Mouse (Mus musculus) heart, postnatal 0 days (tissue): ENCODE results near the gene Hsph1. TPM values are rescaled to one million over a fixed set of nuclear protein-coding genes. Genes with fewer than 3 reads are reported as not detected.

Source experiments
- ATAC-seq: fragments of 200-750 bp; cut with Nextera tagmentation; 2 replicates; pipeline ENCODE4 v1.8.0; 2017; ENCODE audit warnings: low read depth, moderate number of reproducible peaks, moderate library complexity; ENCODE audit not compliant: insufficient read depth
- DNase-seq: peaks from one replicate; pipeline ENCODE4 v3.0.0-alpha.2; 2016; ENCODE audit warnings: low spot score
- H3K27ac ChIP-seq: fragments of 300-500 bp; sonication (generic); 2 replicates; pipeline ENCODE4 v1.5.1; 2014; ENCODE audit warnings: low read depth, mild to moderate bottlenecking
- H3K27me3 ChIP-seq: fragments of 300-500 bp; sonication (generic); 2 replicates; pipeline ENCODE4 v1.6.1; 2014; ENCODE audit warnings: low read length, mixed read lengths; ENCODE audit not compliant: control insufficient read depth, insufficient read depth
- H3K36me3 ChIP-seq: fragments of 300-500 bp; sonication (generic); replicated peaks from 2 replicates; pipeline ENCODE4 v1.6.1; 2014; ENCODE audit warnings: low read length, mixed read lengths; ENCODE audit not compliant: control insufficient read depth, insufficient read depth
- H3K4me1 ChIP-seq: fragments of 300-500 bp; sonication (generic); 2 replicates; pipeline ENCODE4 v1.6.1; 2014; ENCODE audit warnings: antibody characterized with exemption; ENCODE audit not compliant: control insufficient read depth, insufficient read depth
- H3K4me2 ChIP-seq: fragments of 300-500 bp; sonication (generic); 2 replicates; pipeline ENCODE4 v1.6.1; 2014; ENCODE audit warnings: low read depth, mild to moderate bottlenecking, low read length, moderate library complexity
- H3K4me3 ChIP-seq: fragments of 300-500 bp; sonication (generic); 2 replicates; pipeline ENCODE4 v1.5.1; 2014; ENCODE audit warnings: low read depth, low read length
- H3K9ac ChIP-seq: fragments of 300-500 bp; sonication (generic); replicated peaks from 2 replicates; pipeline ENCODE4 v1.6.1; 2014; ENCODE audit warnings: low read depth, low read length, mixed read lengths
- H3K9me3 ChIP-seq: fragments of 300-500 bp; sonication (generic); replicated peaks from 2 replicates; pipeline ENCODE4 v1.6.1; 2016; ENCODE audit warnings: low read length; ENCODE audit not compliant: control insufficient read depth
- CTCF ChIP-seq: IDR thresholded peaks from 2 replicates; pipeline ENCODE4 v1.5.1; 2016; ENCODE audit warnings: antibody characterized with exemption, control low read depth, low read depth
- EP300 ChIP-seq: IDR thresholded peaks from 2 replicates; pipeline ENCODE4 v1.6.1; 2016; ENCODE audit warnings: antibody characterized with exemption, low read depth
- WGBS: fragments of 180-500 bp; shearing (Covaris S2); extraction: QIAGEN DNeasy Blood & Tissue Kit; methylation state at CpG from one replicate; pipeline ENCODE4 v1.1.7; 2014; 5-methylcytosine and 5-hydroxymethylcytosine counted together
- polyA plus RNA-seq: library from polyadenylated mRNA; unstranded; fragments of >200 nt; fragmentation: Nextera tagmentation; extraction: Ambion mirVana; gene quantifications from 2 replicates; pipeline ENCODE4 v1.2.1, GENCODE M21; 2015
- total RNA-seq: library from RNA; depleted of rRNA; stranded (reverse); fragments of >200 nt; gene quantifications from 2 replicates; pipeline ENCODE4 v1.2.3, GENCODE M21; 2014; ENCODE audit warnings: low replicate concordance; rRNA removed

The Hsph1 gene
- total RNA-seq: 4.7 and 5.2 TPM in 2 replicates
- 8.7 and 9.7 TPM in 2 replicates for polyA plus RNA-seq

DNA sequence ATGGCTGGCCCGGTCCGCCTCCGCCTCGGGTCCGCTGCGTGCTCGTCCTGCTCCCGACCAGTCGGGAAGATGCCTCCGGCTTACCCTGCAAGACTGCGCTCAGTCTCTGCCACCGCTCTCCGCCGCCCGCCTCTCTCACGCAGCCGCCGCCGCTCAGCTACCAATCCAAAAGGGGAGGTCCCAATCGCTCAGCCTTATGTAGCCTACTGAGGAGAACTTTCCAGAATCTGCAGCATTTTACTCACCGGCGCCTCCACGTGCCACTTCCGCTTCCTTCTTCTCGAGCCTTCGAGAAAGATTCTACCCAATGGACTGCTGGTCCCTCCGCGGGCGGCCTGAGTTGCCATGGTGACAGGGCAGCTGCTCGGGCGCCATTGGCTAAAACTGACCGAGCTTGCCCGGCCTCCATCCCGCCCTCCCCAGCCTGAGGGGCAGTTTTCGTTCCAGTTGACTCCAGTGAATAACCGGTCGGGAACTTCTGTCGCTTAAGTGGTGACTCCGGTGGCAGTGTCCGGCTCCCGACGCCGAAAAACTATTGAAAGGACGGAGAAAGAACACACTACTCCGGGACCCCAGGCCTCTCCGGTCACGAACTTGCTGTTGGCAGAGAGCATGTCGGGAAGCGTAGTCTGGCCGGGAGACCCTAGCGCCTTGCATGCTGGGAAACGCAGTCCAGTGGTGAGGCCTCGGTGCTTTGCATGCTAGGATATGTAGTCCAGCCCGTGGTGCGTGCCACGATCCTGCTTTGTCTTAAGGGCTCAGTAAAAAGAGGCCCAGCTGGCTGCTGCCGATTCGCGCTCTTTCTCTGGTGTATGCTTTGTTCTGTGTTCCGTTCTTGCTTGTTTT is at the start of gene Hsph1:
TSS of gene Hsph1 (minus strand) at position 302 of the 846 bp plus-strand sequence.
- H3K27me3 ChIP-seq: no peaks in the 10 kb centered on the region
- H3K9me3 ChIP-seq: no peaks in the 10 kb centered on the region
- peak within 1 kb of the TSS; percentile 46; the same call in 1 of the 2 replicates for H3K27ac ChIP-seq
- DNase-seq (peak; percentile 99), ATAC-seq (peak; percentile 99)
- no peak for TF ChIP-seq EP300
- peak; percentile 4 for TF ChIP-seq CTCF
- H3K4me3 ChIP-seq: peak within 1 kb of the TSS; percentile 65
- peaks cover 14% of the 10 kb centered on the region for H3K36me3 ChIP-seq
- peak within 1 kb of the TSS; percentile 52 for H3K9ac ChIP-seq
- no peaks in the 10 kb centered on the region for H3K4me1 ChIP-seq
- peak within 1 kb of the TSS; percentile 87 for H3K4me2 ChIP-seq
- under 1% methylated on average over 60 of the region's 60 CpGs for WGBS

DNA sequence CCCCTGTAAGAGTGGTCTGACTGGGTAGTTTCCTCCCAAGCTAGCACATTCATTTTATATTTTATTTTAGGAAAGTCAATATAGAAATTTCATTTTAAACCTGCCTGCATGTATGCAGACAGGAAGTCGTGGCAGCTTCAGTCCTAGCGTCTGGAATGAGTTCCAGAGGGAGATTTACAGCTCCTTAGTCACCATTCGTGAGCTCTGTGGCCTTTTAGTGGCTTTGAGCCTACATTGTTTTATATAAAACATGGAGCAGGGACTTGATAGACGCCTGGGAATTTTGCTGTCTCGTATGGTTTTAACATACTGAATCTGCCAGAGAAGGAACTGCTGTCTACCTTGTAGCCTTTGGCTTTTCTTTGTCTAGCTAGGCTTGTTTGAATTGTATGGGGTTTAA is 44.8 kb upstream of the Hsph1 start:
- Histone ChIP-seq H3K4me2 (no peak overlapping the region), H3K9ac (no peak overlapping the region), H3K4me1 (peaks cover 7% of the 10 kb centered on the region), H3K9me3 (no peaks in the 10 kb centered on the region), H3K36me3 (no peaks in the 10 kb centered on the region), H3K27ac (no peak overlapping the region), H3K4me3 (no peak overlapping the region), H3K27me3 (no peaks in the 10 kb centered on the region)
- ATAC-seq: no peak
- no peak for DNase-seq
- WGBS: 70% methylated on average over 5 of the region's 5 CpGs
- TF ChIP-seq CTCF (no peak), EP300 (no peak)

DNA sequence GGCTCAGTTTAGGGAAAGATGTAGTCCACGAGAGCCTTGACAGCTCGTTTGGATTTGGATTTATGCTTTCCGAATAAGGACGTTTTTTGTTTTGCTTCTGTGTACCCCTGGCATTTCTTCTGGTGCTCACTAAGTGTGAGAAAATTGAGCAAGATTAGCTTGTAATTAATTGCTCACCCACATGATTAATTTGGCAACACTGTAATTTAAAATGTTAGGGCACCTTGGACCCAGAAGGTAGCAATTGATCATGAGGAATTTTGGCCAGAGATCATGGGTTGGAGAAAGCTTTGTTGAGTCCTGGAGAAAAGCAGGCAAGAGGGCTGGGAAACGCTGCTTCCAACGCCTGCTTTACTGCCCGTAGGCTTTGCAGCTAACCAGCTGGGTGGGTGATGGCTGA is 43.7 kb upstream of the Hsph1 start:
- H3K4me2 ChIP-seq: no peak overlapping the region
- H3K4me1 ChIP-seq: peaks cover 7% of the 10 kb centered on the region
- DNase-seq (no peak), ATAC-seq (no peak)
- H3K36me3 ChIP-seq: no peaks in the 10 kb centered on the region
- H3K27me3 ChIP-seq: no peaks in the 10 kb centered on the region
- H3K9ac ChIP-seq: no peak overlapping the region
- H3K27ac ChIP-seq: no peak overlapping the region
- TF ChIP-seq EP300 (no peak), CTCF (no peak)
- H3K4me3 ChIP-seq: no peak overlapping the region
- H3K9me3 ChIP-seq: no peaks in the 10 kb centered on the region
- 74% methylated on average over 7 of the region's 7 CpGs for WGBS

DNA sequence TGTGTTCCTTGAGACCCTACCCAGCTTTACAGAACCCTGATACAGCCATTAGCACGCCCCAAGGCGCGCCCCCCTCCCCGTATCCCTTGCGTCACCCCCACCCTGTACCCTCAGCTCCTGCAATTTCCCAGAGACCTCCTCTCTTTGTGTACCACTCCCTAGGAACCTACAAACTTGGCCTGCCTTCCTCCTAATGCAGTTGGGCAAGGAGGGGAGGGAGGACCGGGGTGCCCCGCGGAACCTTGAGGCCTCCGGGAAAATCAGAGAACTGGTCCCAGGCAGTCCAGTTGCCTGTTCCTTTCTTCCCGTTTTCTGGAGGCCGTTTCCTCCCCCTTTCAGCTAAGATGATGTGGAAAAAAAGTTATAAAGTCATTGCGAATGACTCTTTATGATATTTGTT is 43.2 kb upstream of the Hsph1 start:
- Histone ChIP-seq H3K4me2 (peak overlapping the region; percentile 93), H3K27me3 (no peaks in the 10 kb centered on the region), H3K4me3 (peak overlapping the region; percentile 94), H3K4me1 (peaks cover 7% of the 10 kb centered on the region), H3K9ac (no peak overlapping the region), H3K9me3 (no peaks in the 10 kb centered on the region), H3K36me3 (no peaks in the 10 kb centered on the region), H3K27ac (no peak overlapping the region)
- TF ChIP-seq CTCF (no peak), EP300 (no peak)
- 12% methylated on average over 12 of the region's 12 CpGs for WGBS
- ATAC-seq: no peak
- DNase-seq: no peak

DNA sequence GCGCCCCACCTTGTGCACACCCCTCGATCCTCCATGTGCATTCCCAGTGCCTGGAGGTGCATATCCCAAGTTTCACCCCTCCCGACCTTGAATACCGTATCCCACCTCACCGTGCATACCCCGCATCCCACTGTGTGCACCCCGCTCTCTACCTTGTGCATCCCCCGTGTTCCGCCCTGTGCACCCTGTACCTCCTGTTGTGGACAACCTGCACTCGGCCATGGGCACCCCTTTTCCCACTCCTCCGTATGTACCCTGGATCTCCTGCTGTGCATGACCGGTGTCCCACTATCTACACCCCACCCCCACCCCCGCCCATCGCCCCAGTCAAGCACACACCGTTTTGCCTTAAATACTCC is 42.8 kb upstream of the Hsph1 start:
- Histone ChIP-seq H3K9me3 (no peaks in the 10 kb centered on the region), H3K27me3 (no peaks in the 10 kb centered on the region), H3K4me3 (peak overlapping the region; percentile 94), H3K4me1 (peaks cover 7% of the 10 kb centered on the region), H3K27ac (no peak overlapping the region), H3K9ac (no peak overlapping the region; the same call in 1 of the 2 replicates), H3K4me2 (peak overlapping the region; percentile 93), H3K36me3 (no peaks in the 10 kb centered on the region)
- TF ChIP-seq EP300 (no peak), CTCF (no peak)
- 3% methylated on average over 15 of the region's 15 CpGs for WGBS
- ATAC-seq (no peak), DNase-seq (no peak)
